Mouse (Mus musculus): ENCODE measurements at regions not wholly inside any gene's neighbourhood (a gene's known extent, or its start where the extent isn't known, plus 50 kb on each side); places are given as distances from the start of the nearest gene placed in this dataset.

GRCm38 (mm10) chr10:17426197-17426596 is 296.8 kb upstream of the Cited2 start:
- H3K9ac ChIP-seq (ENCODE audit: low read depth, low read length) = no peak overlapping the region
- WGBS = 69% methylated on average over 3 of the region's 3 CpGs
- no peaks in the 10 kb centered on the region for H3K79me2 ChIP-seq (replicated peaks; ENCODE audit: control insufficient read depth, insufficient read depth, low read length)
- intact Hi-C loops (cut with DNase I) = no loop called here
- H3K4me1 ChIP-seq (ENCODE audit: control insufficient read depth, insufficient read depth, low read length) = no peaks in the 10 kb centered on the region
- DNase-seq = no peak
- no peak overlapping the region for H3K4me3 ChIP-seq
- TF ChIP-seq CTCF (IDR thresholded peaks at IDR 0.05) = no peak
- TF ChIP-seq EP300 (IDR thresholded peaks at IDR 0.05; ENCODE audit: insufficient read depth, low read depth, low read length) = no peak
- TF ChIP-seq POLR2A (IDR thresholded peaks at IDR 0.05; ENCODE audit: insufficient read depth, low read depth, low read length) = no peak
- H3K27me3 ChIP-seq (ENCODE audit: control insufficient read depth, insufficient read depth, low read length) = peaks cover 2% of the 10 kb centered on the region; the same call in 1 of the 2 replicates
- no peak overlapping the region for H3K27ac ChIP-seq
- H3K36me3 ChIP-seq (ENCODE audit: control insufficient read depth, insufficient read depth, low read length) = no peaks in the 10 kb centered on the region

- DNase-seq = no peak
- H3K9ac ChIP-seq (ENCODE audit: low read depth, low read length) = no peak overlapping the region
- H3K4me3 ChIP-seq = no peak overlapping the region
- H3K36me3 ChIP-seq (ENCODE audit: control insufficient read depth, insufficient read depth, low read length) = no peaks in the 10 kb centered on the region
- H3K27ac ChIP-seq = no peak overlapping the region
- H3K27me3 ChIP-seq (ENCODE audit: control insufficient read depth, insufficient read depth, low read length) = peaks cover 2% of the 10 kb centered on the region; the same call in 1 of the 2 replicates
- intact Hi-C loops (cut with DNase I) = no loop called here
- no peaks in the 10 kb centered on the region for H3K79me2 ChIP-seq (replicated peaks; ENCODE audit: control insufficient read depth, insufficient read depth, low read length)
- no peaks in the 10 kb centered on the region for H3K4me1 ChIP-seq (ENCODE audit: control insufficient read depth, insufficient read depth, low read length)
- no peak for TF ChIP-seq POLR2A (IDR thresholded peaks at IDR 0.05; ENCODE audit: insufficient read depth, low read depth, low read length)
- no peak for TF ChIP-seq CTCF (IDR thresholded peaks at IDR 0.05)
Observed at GRCm38 (mm10) chr10:17427316-17427715, 295.7 kb upstream of the Cited2 start.

- peaks cover 2% of the 10 kb centered on the region; the same call in 1 of the 2 replicates for H3K27me3 ChIP-seq (ENCODE audit: control insufficient read depth, insufficient read depth, low read length)
- no peaks in the 10 kb centered on the region for H3K36me3 ChIP-seq (ENCODE audit: control insufficient read depth, insufficient read depth, low read length)
- 49% methylated on average over 3 of the region's 3 CpGs for WGBS
- TF ChIP-seq EP300 (IDR thresholded peaks at IDR 0.05; ENCODE audit: insufficient read depth, low read depth, low read length) = no peak
- no peak for TF ChIP-seq CTCF (IDR thresholded peaks at IDR 0.05)
- TF ChIP-seq POLR2A (IDR thresholded peaks at IDR 0.05; ENCODE audit: insufficient read depth, low read depth, low read length) = no peak
- intact Hi-C loops (cut with DNase I) = no loop called here
- no peaks in the 10 kb centered on the region for H3K79me2 ChIP-seq (replicated peaks; ENCODE audit: control insufficient read depth, insufficient read depth, low read length)
- DNase-seq = no peak
- H3K9ac ChIP-seq (ENCODE audit: low read depth, low read length) = no peak overlapping the region
- H3K4me1 ChIP-seq (ENCODE audit: control insufficient read depth, insufficient read depth, low read length) = no peaks in the 10 kb centered on the region
- H3K4me3 ChIP-seq = no peak overlapping the region
- no peak overlapping the region for H3K27ac ChIP-seq
Observed at GRCm38 (mm10) chr10:17428315-17428714, 294.7 kb upstream of the Cited2 start.

- H3K4me3 ChIP-seq = no peak overlapping the region
- H3K27me3 ChIP-seq (ENCODE audit: control insufficient read depth, insufficient read depth, low read length) = peaks cover 2% of the 10 kb centered on the region; the same call in 1 of the 2 replicates
- H3K79me2 ChIP-seq (replicated peaks; ENCODE audit: control insufficient read depth, insufficient read depth, low read length) = no peaks in the 10 kb centered on the region
- no peak for TF ChIP-seq POLR2A (IDR thresholded peaks at IDR 0.05; ENCODE audit: insufficient read depth, low read depth, low read length)
- TF ChIP-seq CTCF (IDR thresholded peaks at IDR 0.05) = no peak
- TF ChIP-seq EP300 (IDR thresholded peaks at IDR 0.05; ENCODE audit: insufficient read depth, low read depth, low read length) = no peak
- no peaks in the 10 kb centered on the region for H3K36me3 ChIP-seq (ENCODE audit: control insufficient read depth, insufficient read depth, low read length)
- no peak overlapping the region for H3K27ac ChIP-seq
- H3K9ac ChIP-seq (ENCODE audit: low read depth, low read length) = no peak overlapping the region
- intact Hi-C loops (cut with DNase I) = no loop called here
- H3K4me1 ChIP-seq (ENCODE audit: control insufficient read depth, insufficient read depth, low read length) = no peaks in the 10 kb centered on the region
- 47% methylated on average over 8 of the region's 8 CpGs for WGBS
- DNase-seq = no peak
Observed at GRCm38 (mm10) chr10:17431068-17431467, 291.9 kb upstream of the Cited2 start.

- no peak for DNase-seq
- H3K27ac ChIP-seq = no peak overlapping the region
- H3K4me3 ChIP-seq = no peak overlapping the region
- H3K9ac ChIP-seq (ENCODE audit: low read depth, low read length) = no peak overlapping the region
- H3K27me3 ChIP-seq (ENCODE audit: control insufficient read depth, insufficient read depth, low read length) = no peaks in the 10 kb centered on the region
- H3K36me3 ChIP-seq (ENCODE audit: control insufficient read depth, insufficient read depth, low read length) = no peaks in the 10 kb centered on the region
- H3K4me1 ChIP-seq (ENCODE audit: control insufficient read depth, insufficient read depth, low read length) = no peaks in the 10 kb centered on the region
- no peaks in the 10 kb centered on the region for H3K79me2 ChIP-seq (replicated peaks; ENCODE audit: control insufficient read depth, insufficient read depth, low read length)
- WGBS = 79% methylated on average over 4 of the region's 4 CpGs
- intact Hi-C loops (cut with DNase I) = no loop called here
- no peak for TF ChIP-seq EP300 (IDR thresholded peaks at IDR 0.05; ENCODE audit: insufficient read depth, low read depth, low read length)
- no peak for TF ChIP-seq CTCF (IDR thresholded peaks at IDR 0.05)
- TF ChIP-seq POLR2A (IDR thresholded peaks at IDR 0.05; ENCODE audit: insufficient read depth, low read depth, low read length) = no peak
Observed at GRCm38 (mm10) chr10:17434098-17434497, 288.9 kb upstream of the Cited2 start.

- DNase-seq = peak in 1 of 2 experiments; percentile 10
- intact Hi-C loops (cut with DNase I) = no loop called here
- H3K79me2 ChIP-seq (replicated peaks; ENCODE audit: control insufficient read depth, insufficient read depth, low read length) = no peaks in the 10 kb centered on the region
- WGBS = 60% methylated on average over 4 of the region's 4 CpGs
- no peak overlapping the region for H3K27ac ChIP-seq
- no peaks in the 10 kb centered on the region for H3K36me3 ChIP-seq (ENCODE audit: control insufficient read depth, insufficient read depth, low read length)
- TF ChIP-seq POLR2A (IDR thresholded peaks at IDR 0.05; ENCODE audit: insufficient read depth, low read depth, low read length) (no peak), EP300 (IDR thresholded peaks at IDR 0.05; ENCODE audit: insufficient read depth, low read depth, low read length) (no peak), CTCF (IDR thresholded peaks at IDR 0.05) (no peak)
- no peaks in the 10 kb centered on the region for H3K4me1 ChIP-seq (ENCODE audit: control insufficient read depth, insufficient read depth, low read length)
- no peak overlapping the region for H3K9ac ChIP-seq (ENCODE audit: low read depth, low read length)
- H3K27me3 ChIP-seq (ENCODE audit: control insufficient read depth, insufficient read depth, low read length) = no peaks in the 10 kb centered on the region
- H3K4me3 ChIP-seq = no peak overlapping the region
Observed at GRCm38 (mm10) chr10:17450240-17450639, 272.8 kb upstream of the Cited2 start.

Data from heart, adult 2 months (tissue).